Mouse (Mus musculus) adrenal gland, adult 8-10 months (tissue): Measurements from ENCODE around the gene Rnf157. TPM values are rescaled to one million over a fixed set of nuclear protein-coding genes. Genes with fewer than 3 reads are reported as not detected.

Source experiments
- DNase-seq: peaks from one replicate; pipeline ENCODE4 v3.0.0; 2022
- total RNA-seq, 4 experiments: library from RNA; stranded (reverse); gene quantifications; 2 replicates each; pipeline ENCODE4 v1.2.4; 2022

Rnf157 gene
- total RNA-seq, 4 experiments from 2014 or later, result 4.8 to 16.9 (median 9.3) TPM

- no peak for DNase-seq
Observed at GRCm38 (mm10) chr11:116334417-116334782, 78.4 kb downstream of the Rnf157 start.

DNA sequence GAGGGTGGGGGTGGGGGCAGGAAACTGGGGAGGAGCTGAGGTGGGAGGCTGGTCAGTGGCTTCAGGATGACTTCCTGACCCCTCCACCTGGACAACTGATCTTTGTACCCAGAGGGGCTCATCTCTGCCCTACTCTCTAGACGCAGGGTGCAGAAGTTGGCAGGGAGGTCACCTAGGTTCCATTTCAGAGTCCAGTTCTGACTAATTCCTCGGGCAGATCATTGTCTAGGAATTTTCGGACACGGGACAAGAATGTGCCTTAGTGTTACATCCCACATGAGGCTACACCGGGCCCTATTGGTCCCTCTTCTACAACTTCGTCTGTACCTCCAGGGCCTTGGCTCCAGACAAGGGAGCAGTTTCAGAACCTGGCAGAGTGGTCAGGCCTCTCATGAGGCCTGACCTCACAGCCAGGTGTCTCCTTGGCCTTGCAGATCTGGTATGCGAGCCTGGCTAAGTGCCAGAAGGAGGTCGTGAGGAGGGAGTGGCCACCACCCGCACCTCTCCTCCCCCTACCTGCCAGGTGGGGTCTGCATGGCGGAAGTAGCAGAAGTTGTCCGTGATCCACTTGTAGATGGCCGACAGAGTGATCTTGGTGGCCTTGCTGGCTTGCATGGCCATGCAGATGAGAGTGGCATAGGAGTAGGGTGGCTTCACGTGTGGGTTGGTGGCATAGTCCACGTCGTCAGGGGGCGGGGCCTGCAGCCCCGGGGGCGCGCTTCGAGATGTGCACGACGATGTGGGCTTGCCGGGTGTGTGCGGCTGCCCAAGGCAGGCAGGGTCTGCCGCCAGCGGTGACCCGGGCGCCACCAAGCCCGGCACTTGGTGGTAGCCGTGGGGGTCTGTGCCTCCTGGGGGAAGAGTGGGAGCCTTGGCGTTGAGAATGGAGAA, 79.1 kb downstream of the Rnf157 start:
- no peak for DNase-seq

- DNase-seq, result no peak
Observed at GRCm38 (mm10) chr11:116332983-116333270, 79.9 kb downstream of the Rnf157 start.

- DNase-seq, result no peak
Observed at GRCm38 (mm10) chr11:116332232-116332982, 80.4 kb downstream of the Rnf157 start.

- DNase-seq, result no peak
Observed at GRCm38 (mm10) chr11:116330211-116330518, 82.7 kb downstream of the Rnf157 start.

DNA sequence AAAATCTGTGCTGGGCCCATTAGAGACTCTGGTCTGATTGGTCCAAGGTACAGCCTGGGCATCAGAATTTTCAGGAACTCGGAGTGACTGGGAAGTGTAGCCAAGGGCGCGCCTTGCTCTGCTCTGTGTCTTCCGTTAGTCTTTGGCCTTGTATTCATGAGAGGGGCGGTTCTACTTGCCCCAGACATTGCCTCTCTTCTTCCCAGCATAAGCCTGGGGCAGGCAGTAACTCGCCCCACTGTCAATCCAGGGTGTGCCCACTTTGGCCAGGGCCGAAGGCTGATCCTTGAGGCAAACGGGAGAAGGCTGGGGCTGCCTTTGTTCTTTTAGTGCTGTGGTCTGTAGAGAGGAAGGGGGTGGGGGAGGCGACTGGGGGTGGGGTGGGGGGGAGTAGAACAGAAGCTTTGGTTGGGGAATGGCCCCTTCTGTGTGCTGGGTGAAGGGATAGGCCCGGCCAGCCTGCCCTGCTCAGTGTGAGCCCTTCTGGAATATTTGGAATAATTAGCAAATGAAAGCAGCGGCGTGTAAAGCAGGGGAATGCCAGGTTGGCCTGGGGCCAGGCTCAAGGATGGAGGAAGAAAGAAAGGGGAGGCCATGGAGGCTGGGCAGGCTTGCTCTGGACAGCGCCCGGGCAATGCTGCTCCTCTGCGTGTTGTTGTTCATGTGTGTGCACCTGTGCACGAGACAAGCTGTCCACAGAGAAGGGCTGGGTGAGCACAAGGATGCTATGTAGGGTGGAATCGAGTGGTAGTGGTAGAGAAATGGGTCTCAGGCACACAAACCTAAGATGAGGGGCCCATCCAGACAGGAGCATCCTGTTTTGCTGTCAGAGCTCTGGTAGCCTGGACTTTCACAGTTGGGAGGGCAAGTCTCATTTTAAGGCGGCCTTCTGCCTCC, 83.3 kb downstream of the Rnf157 start:
- DNase-seq, result no peak

DNA sequence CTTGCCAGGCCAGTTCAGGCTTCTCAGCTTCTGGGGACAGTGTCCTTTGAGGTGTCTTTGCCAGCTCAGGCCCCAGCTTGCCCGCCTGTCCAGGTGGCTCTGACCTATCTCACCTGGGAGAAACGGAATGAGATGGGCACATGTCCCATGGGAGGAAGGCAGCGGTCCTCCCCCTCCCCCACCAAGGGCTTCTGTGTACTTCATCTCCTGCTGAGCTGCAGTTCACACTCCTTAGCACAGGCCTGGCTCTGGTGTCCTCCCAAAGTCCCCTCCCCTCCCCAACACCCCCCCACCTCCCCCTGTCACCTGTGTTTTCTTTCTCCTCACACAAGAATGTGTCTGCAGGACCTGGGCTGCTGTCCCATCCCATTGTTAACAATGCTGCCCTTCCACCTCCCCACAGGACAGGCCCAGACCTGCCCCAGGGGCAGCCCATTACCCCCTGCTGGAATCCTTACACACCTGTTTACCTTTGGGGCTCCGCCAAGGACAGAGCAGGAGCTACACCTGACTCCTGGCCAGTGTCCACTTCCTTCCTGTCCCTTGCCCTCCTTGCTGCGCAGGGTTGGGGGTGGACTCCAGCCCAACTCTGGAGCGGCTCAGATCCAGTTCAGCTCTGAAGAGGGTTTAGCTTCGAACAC, 85.7 kb downstream of the Rnf157 start:
- no peak for DNase-seq

GRCm38 (mm10) chr11:116318719-116319659, 93.8 kb downstream of the Rnf157 start:
- DNase-seq, result peak; percentile 66

- no peak for DNase-seq
Observed at GRCm38 (mm10) chr11:116312359-116312758, 100.5 kb downstream of the Rnf157 start.

DNA sequence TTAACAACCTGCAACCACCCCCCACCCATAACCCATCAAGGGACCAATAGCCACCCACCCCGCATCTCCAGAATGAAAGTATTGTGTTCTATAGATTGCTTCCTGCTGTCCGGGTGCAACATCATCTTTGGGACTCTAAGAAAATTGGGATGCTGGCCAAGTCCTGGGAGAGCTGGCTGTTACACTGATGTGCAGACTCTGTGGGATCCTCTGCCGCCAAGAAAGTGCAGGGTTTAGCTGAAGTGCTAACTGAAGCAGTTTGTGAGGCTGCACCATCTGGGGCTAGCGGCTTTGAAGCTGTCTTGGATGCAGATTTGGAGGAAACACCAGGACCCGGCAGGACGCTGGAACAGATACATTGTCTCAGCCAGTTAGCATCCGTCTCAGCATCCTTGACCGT, 101.7 kb downstream of the Rnf157 start:
- DNase-seq, result no peak

DNA sequence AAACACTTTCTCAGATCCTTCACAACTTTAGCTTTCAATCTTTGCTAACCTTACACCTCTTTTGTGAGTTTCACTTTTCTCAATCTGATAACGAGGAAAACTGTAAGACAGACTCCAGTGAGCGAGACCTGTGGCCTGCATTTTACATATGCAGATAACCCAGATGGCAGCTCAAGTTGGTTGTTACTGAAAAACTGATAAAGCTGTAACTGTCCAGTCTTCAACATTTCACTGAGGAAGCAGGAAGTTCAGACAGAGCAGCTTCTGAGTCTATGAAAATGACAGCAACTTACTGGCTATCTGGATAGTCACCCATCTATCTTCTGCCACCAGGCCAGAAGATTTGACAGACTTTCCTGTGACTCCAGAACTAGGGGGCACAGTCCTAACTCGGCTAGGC, 103.2 kb downstream of the Rnf157 start:
- no peak for DNase-seq

DNA sequence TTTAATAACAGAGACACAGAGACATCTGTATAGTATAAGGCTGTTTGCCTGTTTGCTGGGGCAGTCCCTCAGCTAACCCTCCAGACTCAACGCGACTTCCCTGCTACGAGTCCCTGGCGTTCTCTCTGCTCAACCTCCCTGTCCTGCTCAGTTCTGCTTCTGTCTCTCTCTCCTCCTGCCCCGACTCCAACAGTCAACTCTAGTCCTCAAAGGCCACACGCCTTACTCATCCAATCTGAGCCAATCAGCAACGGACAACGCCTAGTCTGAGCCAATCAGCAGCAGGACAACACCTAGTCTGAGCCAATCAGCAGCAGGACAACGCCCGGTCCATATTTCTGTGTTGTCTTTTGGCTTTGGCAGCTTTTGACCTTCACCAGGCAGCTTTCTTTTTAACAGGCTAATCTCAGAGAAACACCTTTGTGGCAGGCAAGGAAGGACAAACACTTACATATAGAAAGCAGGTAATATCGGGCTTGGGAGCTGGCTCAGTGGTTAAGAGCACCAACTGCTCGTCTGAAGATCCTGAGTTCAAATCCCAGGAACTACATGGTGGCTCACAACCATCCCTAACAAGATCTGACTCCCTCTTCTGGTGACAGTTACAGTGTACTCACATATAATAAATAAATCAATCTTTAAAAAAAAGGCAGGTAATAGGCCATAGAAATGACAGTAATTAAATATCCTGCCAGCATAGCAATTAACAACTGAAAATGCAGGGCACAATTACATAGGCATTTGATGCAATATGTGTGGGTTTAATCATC, 104.9 kb downstream of the Rnf157 start:
- DNase-seq, result no peak

GRCm38 (mm10) chr11:116307019-116307725, 105.7 kb downstream of the Rnf157 start, which contains the start of gene Exoc7:
Gene Exoc7 (minus strand): TSS chr11:116307233.
- no peak for DNase-seq

DNA sequence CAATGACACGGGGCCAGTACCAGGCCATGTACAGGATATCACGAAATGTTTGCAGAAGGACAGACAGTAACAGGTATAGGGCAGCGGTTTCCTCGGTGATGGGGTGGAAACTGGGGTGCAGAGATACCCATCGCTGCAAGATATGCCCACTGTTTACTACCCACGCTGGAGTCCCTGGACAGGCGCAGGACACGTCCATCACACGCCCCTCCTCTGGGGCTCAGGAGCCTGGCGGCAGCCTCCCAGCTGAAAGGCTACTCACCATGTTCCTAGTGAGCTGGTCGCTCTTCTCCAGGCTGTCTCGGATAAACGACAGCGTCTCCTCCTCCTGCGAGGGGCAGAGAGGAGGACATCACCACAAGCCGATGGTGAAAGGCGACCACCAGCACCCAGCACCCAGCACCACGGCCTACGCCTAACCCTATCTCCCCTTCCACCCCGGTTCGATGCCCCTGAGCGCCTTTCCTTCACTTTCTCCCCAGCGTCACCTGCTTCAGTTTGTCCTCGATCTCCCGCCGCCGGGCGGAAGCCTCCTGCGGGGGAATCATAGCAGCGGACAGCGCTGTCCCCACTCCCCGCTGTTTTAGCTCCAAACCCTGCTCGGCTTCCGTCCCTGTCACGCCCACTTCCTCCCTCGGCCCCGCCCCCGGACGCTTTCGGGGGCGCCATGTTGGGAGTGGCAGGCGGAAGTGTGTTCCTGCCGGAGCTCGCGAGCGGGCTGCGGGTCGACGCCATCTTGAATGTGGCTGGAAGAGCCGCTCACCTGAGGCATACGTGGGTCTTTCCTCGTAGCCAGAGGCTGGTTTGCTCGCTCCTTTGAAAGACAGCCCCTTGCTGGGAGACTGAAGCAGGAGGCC, 106.5 kb downstream of the Rnf157 start:
- peak; percentile 81 for DNase-seq

DNA sequence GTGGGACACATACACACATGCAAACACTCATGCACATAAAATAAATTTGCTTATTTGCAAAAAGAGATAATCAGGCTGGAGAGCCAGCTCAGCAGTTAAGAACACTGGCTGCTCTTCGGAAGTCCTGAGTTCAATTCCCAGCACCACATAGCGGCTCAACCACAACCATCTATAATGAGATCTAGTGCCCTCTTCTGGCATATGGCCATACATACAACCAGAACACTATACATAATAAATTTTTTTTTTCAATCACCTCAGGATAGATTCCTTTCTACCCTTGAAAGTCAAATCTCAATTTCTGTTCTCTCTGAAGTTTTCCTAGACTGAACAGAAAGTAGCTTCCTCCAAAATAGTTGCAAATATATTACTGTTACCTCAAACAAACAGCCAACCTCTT, 107.4 kb downstream of the Rnf157 start:
- DNase-seq, result no peak

- no peak for DNase-seq
Observed at GRCm38 (mm10) chr11:116298621-116299020, 114.2 kb downstream of the Rnf157 start.

- no peak for DNase-seq
Observed at GRCm38 (mm10) chr11:116298221-116298620, 114.6 kb downstream of the Rnf157 start.

- DNase-seq, result no peak
Observed at GRCm38 (mm10) chr11:116297017-116297416, 115.8 kb downstream of the Rnf157 start.

GRCm38 (mm10) chr11:116296191-116296734, 116.6 kb downstream of the Rnf157 start:
- DNase-seq, result no peak
